ENCODE assay signal across 26 mouse cellular contexts in the genomic region with DNA sequence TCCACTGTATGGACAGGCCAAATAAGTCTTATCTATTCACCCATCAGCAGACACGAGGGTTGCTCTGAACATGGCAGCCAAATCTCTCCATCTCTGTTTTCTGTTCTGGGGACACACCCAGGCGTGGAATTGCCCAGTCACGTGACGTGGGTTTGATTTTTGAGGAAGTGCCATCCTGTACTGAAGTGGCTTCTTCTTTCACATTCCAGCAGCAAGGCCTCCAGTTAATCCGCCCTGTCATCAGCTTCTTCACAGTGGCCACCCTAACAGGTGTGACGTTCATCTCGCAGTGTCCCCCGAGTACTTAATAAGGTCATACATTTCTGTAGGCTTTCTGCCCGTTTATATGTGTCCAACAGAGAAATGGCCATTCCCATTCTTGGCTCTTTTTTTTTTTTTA. TPM values are rescaled to one million over a fixed set of nuclear protein-coding genes. Genes with fewer than 3 reads are reported as not detected.
A peak's percentile ranks its signal among the peaks of the same experiment; 100 is the strongest.
DNase-seq lines count a peak whose midpoint lies in the region; ATAC-seq and TF ChIP-seq lines count a peak whose summit lies in the region.
"Had no signal": no experiment of that assay in that cellular context is flagged by ENCODE, and none has a peak within 500 bp of the region (broad histone marks: within the 10 kb centered on the region; RNA-seq: fewer than 3 reads in every experiment).

No protein-coding gene starts in this region.

- H3K9ac ChIP-seq in liver, embryonic 11.5 days (ENCODE audit: low read depth, low read length): no peak overlapping the region
- H3K9ac ChIP-seq: embryonic facial prominence, embryonic 15.5 days; heart, embryonic 15.5 days; hindbrain, embryonic 14.5 days had no signal

- no peak overlapping the region for H3ac ChIP-seq in C2C12 (ENCODE audit: control insufficient read depth, insufficient read length, low read depth)

- H3K4me1 ChIP-seq in liver, embryonic 11.5 days (replicated peaks; ENCODE audit: control insufficient read depth, insufficient read depth, low read length): no peaks in the 10 kb centered on the region
- H3K4me1 ChIP-seq: heart, embryonic 15.5 days had no signal

- no peaks in the 10 kb centered on the region for H3K36me3 ChIP-seq in C2C12 (ENCODE audit: control insufficient read depth, insufficient read depth)
- H3K36me3 ChIP-seq in liver, embryonic 11.5 days (ENCODE audit: control insufficient read depth, insufficient read depth, low read length): no peaks in the 10 kb centered on the region
- H3K36me3 ChIP-seq: embryonic facial prominence, embryonic 15.5 days; forebrain, embryonic 10.5 days; heart, embryonic 15.5 days had no signal

- no peaks in the 10 kb centered on the region for H3K9me3 ChIP-seq in liver, embryonic 11.5 days (ENCODE audit: control insufficient read depth, low read length)
- H3K9me3 ChIP-seq: embryonic facial prominence, embryonic 15.5 days; forebrain, embryonic 10.5 days; heart, embryonic 15.5 days had no signal

- no peaks in the 10 kb centered on the region for H3K79me3 ChIP-seq in C2C12 (ENCODE audit: low read depth)

- ATAC-seq in monocyte, adult 5-6 weeks (replicated peaks; ENCODE audit: insufficient number of reproducible peaks, low FRiP score, low TSS enrichment, poor library complexity, severe bottlenecking): no peak
- ATAC-seq in granulocyte monocyte progenitor cell, adult 5-6 weeks (replicated peaks; ENCODE audit: poor library complexity, severe bottlenecking): peak; percentile 67
- ATAC-seq in liver, embryonic 11.5 days (replicated peaks; ENCODE audit: low FRiP score): no peak
- ATAC-seq: forebrain, embryonic 14.5 days had no signal

- TF ChIP-seq CTCF in C2C12 (IDR thresholded peaks at IDR 0.05; ENCODE audit: control insufficient read depth, insufficient read depth, insufficient read length): no peak

- H3K4me3 ChIP-seq in C2C12 (ENCODE audit: insufficient read depth, poor library complexity, severe bottlenecking): no peak overlapping the region
- H3K4me3 ChIP-seq in liver, embryonic 11.5 days (ENCODE audit: low read depth, low read length): no peak overlapping the region
- H3K4me3 ChIP-seq: embryonic facial prominence, embryonic 15.5 days; erythroblast, embryonic 14.5 days; forebrain, embryonic 10.5 days; heart, adult 2 months; heart, embryonic 15.5 days had no signal

- no peak overlapping the region for H3K4me2 ChIP-seq in liver, embryonic 11.5 days
- H3K4me2 ChIP-seq: embryonic facial prominence, embryonic 15.5 days; heart, embryonic 11.5 days; heart, embryonic 15.5 days; hindbrain, embryonic 14.5 days had no signal

- WGBS in liver, embryonic 11.5 days: 60% methylated on average over 9 of the region's 9 CpGs

- no peak overlapping the region for H3K27ac ChIP-seq in liver, embryonic 11.5 days (ENCODE audit: low read depth, low read length)
- H3K27ac ChIP-seq: embryonic facial prominence, embryonic 15.5 days; forebrain, embryonic 10.5 days; heart, adult 2 months; heart, embryonic 15.5 days; hindbrain, embryonic 14.5 days had no signal

- H3K79me2 ChIP-seq in C2C12 (ENCODE audit: control insufficient read depth, insufficient read depth): no peaks in the 10 kb centered on the region

- peak; percentile 42 to 52 for DNase-seq in monocyte, adult 2 months (ENCODE audit: low read depth in 1 of 2, low spot score in 2 of 2)
- DNase-seq in liver, embryonic 11.5 days (ENCODE audit: low spot score): no peak
- no peak for DNase-seq in adrenal gland, adult 2 months
- DNase-seq in ovary, postnatal 10 days (ENCODE audit: low spot score): no peak
- DNase-seq: adrenal gland, adult 8-10 months; adrenal gland, postnatal 36 days; B cell, adult 2 months; cerebellum, adult 2 months; cerebellum, postnatal 10 days; embryo, embryonic 11 days; heart, adult 2 months; heart, postnatal 14 days had no signal

- no peaks in the 10 kb centered on the region for H3K27me3 ChIP-seq in C2C12 (ENCODE audit: control insufficient read depth, insufficient read depth, insufficient read length)
- no peaks in the 10 kb centered on the region for H3K27me3 ChIP-seq in liver, embryonic 11.5 days (replicated peaks; ENCODE audit: control insufficient read depth, insufficient read depth, low read length)

TF ChIP-seq in C2C12, 6 proteins besides CTCF, POLR2A, EP300 and RAD21:
- TF ChIP-seq USF1 (IDR thresholded peaks at IDR 0.05; ENCODE audit: low read depth): peak; percentile 96
- no peak for TF ChIP-seq FOSL1 (IDR thresholded peaks at IDR 0.05; ENCODE audit: insufficient read depth, low read length, poor library complexity, severe bottlenecking)
- peak; percentile 70 for TF ChIP-seq MYOD1 (IDR thresholded peaks at IDR 0.05; ENCODE audit: control insufficient read depth, insufficient read length, low read depth)

RNA-seq across cellular contexts. Expression of gene Crocc2, which starts 3.1 kb away (rescaled TPM):
- not detected in 3 replicates for total RNA-seq in monocyte, adult 5-6 weeks (2017)
- polyA plus RNA-seq in C2C12 (2012; fragmentation: generic; extraction: Trizol): 0.01 TPM
- not detected in 2 replicates for total RNA-seq in granulocyte monocyte progenitor cell, adult 5-6 weeks (2014; fragmentation: Nextera tagmentation)
- total RNA-seq in granulocyte monocyte progenitor cell, adult 5-6 weeks (2017): not detected in 2 replicates
- 0.09 and 0.16 TPM in 2 replicates for polyA plus RNA-seq in liver, embryonic 11.5 days (2014; fragmentation: Nextera tagmentation; extraction: Ambion mirVana)
- total RNA-seq in adrenal gland, adult 2 months (2021): not detected
- 0.02 TPM in 1 of 2 replicates, not detected in the other for polyA plus RNA-seq in adrenal gland, adult 2 months (2012; rRNA removed)
- total RNA-seq: gastrocnemius, adult 8-10 months; gastrocnemius, postnatal 4 days had no signal
- polyA plus RNA-seq: erythroblast, embryonic 14.5 days had no signal

RNA-seq across cellular contexts. Expression of gene 2310007B03Rik, which starts 4.7 kb away (rescaled TPM):
- total RNA-seq in monocyte, adult 5-6 weeks (2017): not detected in 3 replicates
- 0.09 TPM for polyA plus RNA-seq in C2C12 (2012; fragmentation: generic; extraction: Trizol)
- total RNA-seq in granulocyte monocyte progenitor cell, adult 5-6 weeks (2014; fragmentation: Nextera tagmentation): not detected in 2 replicates
- total RNA-seq in granulocyte monocyte progenitor cell, adult 5-6 weeks (2017): not detected in 2 replicates
- 0.07 TPM in 1 of 2 replicates, not detected in the other for polyA plus RNA-seq in liver, embryonic 11.5 days (2014; fragmentation: Nextera tagmentation; extraction: Ambion mirVana)
- not detected for total RNA-seq in adrenal gland, adult 2 months (2021)
- not detected in 2 replicates for polyA plus RNA-seq in adrenal gland, adult 2 months (2012; rRNA removed)
- total RNA-seq: adrenal gland, adult 8-10 months; adrenal gland, postnatal 36 days; gastrocnemius, adult 8-10 months; gastrocnemius, postnatal 4 days; heart, adult 2 months; heart, postnatal 14 days; hematopoietic stem cell, adult 5-6 weeks had no signal
- polyA plus RNA-seq: cerebellum, adult 2 months; erythroblast, embryonic 14.5 days had no signal

RNA-seq across cellular contexts. Expression of gene Agxt, which starts 30.4 kb away (rescaled TPM):
- not detected in 3 replicates for total RNA-seq in monocyte, adult 5-6 weeks (2017)
- not detected for polyA plus RNA-seq in C2C12 (2012; fragmentation: generic; extraction: Trizol)
- not detected in 2 replicates for total RNA-seq in granulocyte monocyte progenitor cell, adult 5-6 weeks (2014; fragmentation: Nextera tagmentation)
- not detected in 2 replicates for total RNA-seq in granulocyte monocyte progenitor cell, adult 5-6 weeks (2017)
- polyA plus RNA-seq in liver, embryonic 11.5 days (2014; fragmentation: Nextera tagmentation; extraction: Ambion mirVana): 1.1 and 1.6 TPM in 2 replicates
- total RNA-seq in adrenal gland, adult 2 months (2021): under 1 TPM in 1 of 2 experiments, not detected in 1; 0.92 TPM
- polyA plus RNA-seq in adrenal gland, adult 2 months (2012; rRNA removed): 0.44 TPM in 1 of 2 replicates, not detected in the other
- total RNA-seq: adrenal gland, postnatal 36 days; gastrocnemius, adult 8-10 months; heart, adult 2 months; heart, postnatal 14 days; hematopoietic stem cell, adult 5-6 weeks had no signal
- polyA plus RNA-seq: cerebellum, adult 2 months; embryonic facial prominence, embryonic 11.5 days; forebrain, embryonic 10.5 days; forebrain, embryonic 14.5 days; heart, adult 2 months; heart, embryonic 11.5 days; heart, embryonic 15.5 days; hindbrain, embryonic 14.5 days had no signal

Comparison
In these comparisons a context has a peak if more than half of its experiments do, and no peak if none do; other contexts are left out.
1. DNase-seq: peak in monocyte, adult 2 months (2 of 2); none in liver, embryonic 11.5 days (single experiment), adrenal gland, adult 2 months (single experiment) and ovary, postnatal 10 days (single experiment).